Mouse (Mus musculus) liver, postnatal 0 days (tissue): ENCODE results near the gene Susd4.

ENCODE experiments used
- CTCF ChIP-seq: sonication (generic); IDR thresholded peaks from 2 replicates; pipeline ENCODE4 v1.5.1; 2016; ENCODE audit warnings: antibody characterized with exemption, low read depth
- EP300 ChIP-seq: IDR thresholded peaks from 2 replicates; pipeline ENCODE4 v1.6.1; 2016; ENCODE audit warnings: antibody characterized with exemption, low read depth, mild to moderate bottlenecking

- no peak for TF ChIP-seq EP300
- no peak for TF ChIP-seq CTCF
Observed at GRCm38 (mm10) chr1:182850080-182850479, 86.4 kb downstream of the Susd4 start.
